Mouse (Mus musculus) liver, adult 2 months (tissue): ENCODE measurements at regions not wholly inside any gene's neighbourhood (a gene's known extent, or its start where the extent isn't known, plus 50 kb on each side); places are given as distances from the start of the nearest gene placed in this dataset.

Source experiments
- CTCF ChIP-seq: fragments of 200-500 bp; IDR thresholded peaks from 2 replicates; pipeline ENCODE4 v1.5.1; 2011; ENCODE audit warnings: low read depth, low read length, control low read depth
- POLR2A ChIP-seq: fragments of 200-500 bp; IDR thresholded peaks from 2 replicates; pipeline ENCODE4 v1.6.1; 2011; ENCODE audit warnings: low read length, control low read depth; ENCODE audit not compliant: insufficient read depth; ENCODE audit errors: extremely low read depth

DNA sequence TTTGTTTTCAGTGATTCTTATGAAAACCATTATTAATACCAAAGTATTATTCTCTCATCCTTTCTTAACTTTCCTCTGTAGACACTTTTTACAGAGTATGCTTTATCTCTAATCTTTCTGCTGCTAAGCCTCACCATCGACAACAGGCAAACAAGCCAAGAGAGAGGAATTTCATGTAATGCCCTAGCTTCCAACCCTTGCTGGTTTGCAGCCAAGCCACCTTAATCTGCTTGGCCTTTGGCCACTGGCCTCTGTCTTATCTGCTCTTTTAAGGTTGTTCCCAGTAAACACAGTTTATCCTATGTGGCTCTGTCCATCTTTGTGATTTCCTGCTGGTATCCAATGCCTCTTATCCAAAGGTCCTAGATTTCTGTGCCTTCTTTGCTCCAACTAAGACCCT lies 986.6 kb upstream of the Gm7489 start:
- TF ChIP-seq CTCF (no peak), POLR2A (no peak)
